ENCODE assay signal across 7 mouse cellular contexts in genomic region chr11:97819102-97819501, GRCm38 (mm10). TPM values are rescaled to one million over a fixed set of nuclear protein-coding genes. Genes with fewer than 3 reads are reported as not detected.
DNase-seq lines count a peak whose midpoint lies in the region; ATAC-seq and TF ChIP-seq lines count a peak whose summit lies in the region.

No protein-coding gene starts in this region.

- peak overlapping the region; percentile 68 for H3K27ac ChIP-seq in lung, embryonic 14.5 days (ENCODE audit: low read depth)
- H3K27ac ChIP-seq in forebrain, embryonic 13.5 days, result peak overlapping the region; percentile 78
- H3K27ac ChIP-seq in limb, embryonic 15.5 days, result peak overlapping the region; percentile 38; the same call in 1 of the 2 replicates
- peak overlapping the region; percentile 73 for H3K27ac ChIP-seq in stomach, embryonic 16.5 days (ENCODE audit: low read length)

- no peak for ATAC-seq in lung, embryonic 14.5 days (ENCODE audit: insufficient read depth)
- ATAC-seq in forebrain, embryonic 13.5 days, result no peak
- ATAC-seq in limb, embryonic 15.5 days (ENCODE audit: insufficient number of reproducible peaks, low FRiP score, low TSS enrichment, low read depth), result no peak
- ATAC-seq in stomach, embryonic 16.5 days (ENCODE audit: insufficient read depth, low FRiP score), result no peak

- H3K27me3 ChIP-seq in lung, embryonic 14.5 days (ENCODE audit: insufficient read depth, low read length), result no peaks in the 10 kb centered on the region
- no peaks in the 10 kb centered on the region for H3K27me3 ChIP-seq in forebrain, embryonic 13.5 days
- no peaks in the 10 kb centered on the region for H3K27me3 ChIP-seq in limb, embryonic 15.5 days
- no peaks in the 10 kb centered on the region for H3K27me3 ChIP-seq in stomach, embryonic 16.5 days (ENCODE audit: control insufficient read depth, insufficient read depth, low read length)

- no peak overlapping the region; the same call in 1 of the 2 replicates for H3K4me2 ChIP-seq in lung, embryonic 14.5 days
- no peak overlapping the region for H3K4me2 ChIP-seq in forebrain, embryonic 13.5 days
- H3K4me2 ChIP-seq in limb, embryonic 15.5 days, result no peak overlapping the region
- H3K4me2 ChIP-seq in stomach, embryonic 16.5 days (ENCODE audit: low read depth, low read length), result no peak overlapping the region

- H3K9me3 ChIP-seq in lung, embryonic 14.5 days (ENCODE audit: low read depth, low read length), result no peaks in the 10 kb centered on the region
- H3K9me3 ChIP-seq in forebrain, embryonic 13.5 days (replicated peaks), result no peaks in the 10 kb centered on the region
- H3K9me3 ChIP-seq in limb, embryonic 15.5 days, result no peaks in the 10 kb centered on the region
- no peaks in the 10 kb centered on the region for H3K9me3 ChIP-seq in stomach, embryonic 16.5 days (replicated peaks; ENCODE audit: control insufficient read depth, low read length)

- no peak for TF ChIP-seq CTCF in lung, embryonic 14.5 days (IDR thresholded peaks at IDR 0.05; ENCODE audit: low read depth)

- 46% methylated on average over 4 of the region's 4 CpGs for WGBS in lung, embryonic 14.5 days
- WGBS in forebrain, embryonic 13.5 days, result 38% methylated on average over 4 of the region's 4 CpGs
- 61% methylated on average over 4 of the region's 4 CpGs for WGBS in limb, embryonic 15.5 days
- WGBS in stomach, embryonic 16.5 days, result 62% methylated on average over 4 of the region's 4 CpGs

- no peak overlapping the region for H3K9ac ChIP-seq in lung, embryonic 14.5 days
- H3K9ac ChIP-seq in forebrain, embryonic 13.5 days, result peak overlapping the region; percentile 55
- no peak overlapping the region for H3K9ac ChIP-seq in limb, embryonic 15.5 days
- peak overlapping the region; percentile 48; the same call in 1 of the 2 replicates for H3K9ac ChIP-seq in stomach, embryonic 16.5 days (ENCODE audit: low read length)

- H3K4me3 ChIP-seq in lung, embryonic 14.5 days (ENCODE audit: low read depth, low read length), result no peak overlapping the region
- H3K4me3 ChIP-seq in forebrain, embryonic 13.5 days, result no peak overlapping the region
- H3K4me3 ChIP-seq in limb, embryonic 15.5 days, result no peak overlapping the region
- no peak overlapping the region for H3K4me3 ChIP-seq in stomach, embryonic 16.5 days (replicated peaks; ENCODE audit: low read length)

- DNase-seq in lung, embryonic 14.5 days, result no peak
- DNase-seq in lung, postnatal 36 days, result no peak
- DNase-seq in natural killer cell, adult 2 months (ENCODE audit: low spot score in 2 of 2), result no peak
- DNase-seq in spleen, postnatal 4 days (ENCODE audit: low spot score in 2 of 2), result no peak

- peaks cover 31% of the 10 kb centered on the region for H3K4me1 ChIP-seq in lung, embryonic 14.5 days (ENCODE audit: insufficient read depth)
- peaks cover 41% of the 10 kb centered on the region for H3K4me1 ChIP-seq in forebrain, embryonic 13.5 days
- H3K4me1 ChIP-seq in limb, embryonic 15.5 days, result peaks cover 48% of the 10 kb centered on the region
- peaks cover 54% of the 10 kb centered on the region for H3K4me1 ChIP-seq in stomach, embryonic 16.5 days (ENCODE audit: control insufficient read depth, insufficient read depth, low read length)

- H3K36me3 ChIP-seq in lung, embryonic 14.5 days (ENCODE audit: insufficient read depth), result peaks cover 75% of the 10 kb centered on the region
- peaks cover 72% of the 10 kb centered on the region for H3K36me3 ChIP-seq in forebrain, embryonic 13.5 days (ENCODE audit: poor library complexity, severe bottlenecking)
- H3K36me3 ChIP-seq in limb, embryonic 15.5 days, result peaks cover 75% of the 10 kb centered on the region
- peaks cover 9% of the 10 kb centered on the region; the same call in 1 of the 2 replicates for H3K36me3 ChIP-seq in stomach, embryonic 16.5 days (ENCODE audit: control insufficient read depth, insufficient read depth, low read length)

RNA-seq across cellular contexts. Expression of gene Lasp1, which starts 20.3 kb away (rescaled TPM):
- polyA plus RNA-seq in lung, embryonic 14.5 days (2014; fragmentation: Nextera tagmentation; extraction: Ambion mirVana), result 110 and 123 TPM in 2 replicates
- polyA plus RNA-seq in forebrain, embryonic 13.5 days (2015; fragmentation: Nextera tagmentation; extraction: Ambion mirVana), result 95.3 and 109 TPM in 2 replicates
- polyA plus RNA-seq in limb, embryonic 15.5 days (2015; fragmentation: Nextera tagmentation; extraction: Ambion mirVana), result 128 and 131 TPM in 2 replicates
- 130 and 143 TPM in 2 replicates for polyA plus RNA-seq in stomach, embryonic 16.5 days (2015; fragmentation: Nextera tagmentation; extraction: Ambion mirVana)

RNA-seq across cellular contexts. Expression of gene B230217C12Rik, which starts 21.5 kb away (rescaled TPM):
- 6.1 and 6.8 TPM in 2 replicates for polyA plus RNA-seq in lung, embryonic 14.5 days (2014; fragmentation: Nextera tagmentation; extraction: Ambion mirVana)
- 17.4 and 18.7 TPM in 2 replicates for polyA plus RNA-seq in forebrain, embryonic 13.5 days (2015; fragmentation: Nextera tagmentation; extraction: Ambion mirVana)
- polyA plus RNA-seq in limb, embryonic 15.5 days (2015; fragmentation: Nextera tagmentation; extraction: Ambion mirVana), result 4.5 and 5.3 TPM in 2 replicates
- 3.7 and 3.8 TPM in 2 replicates for polyA plus RNA-seq in stomach, embryonic 16.5 days (2015; fragmentation: Nextera tagmentation; extraction: Ambion mirVana)

RNA-seq across cellular contexts. Expression of gene Rpl23, which starts 36.9 kb away (rescaled TPM):
- polyA plus RNA-seq in lung, embryonic 14.5 days (2014; fragmentation: Nextera tagmentation; extraction: Ambion mirVana), result 663 and 721 TPM in 2 replicates
- polyA plus RNA-seq in forebrain, embryonic 13.5 days (2015; fragmentation: Nextera tagmentation; extraction: Ambion mirVana), result 386 and 461 TPM in 2 replicates
- polyA plus RNA-seq in limb, embryonic 15.5 days (2015; fragmentation: Nextera tagmentation; extraction: Ambion mirVana), result 447 and 586 TPM in 2 replicates
- polyA plus RNA-seq in stomach, embryonic 16.5 days (2015; fragmentation: Nextera tagmentation; extraction: Ambion mirVana), result 439 and 586 TPM in 2 replicates

RNA-seq across cellular contexts. Expression of gene 1700001P01Rik, which starts 43.4 kb away (rescaled TPM):
- polyA plus RNA-seq in lung, embryonic 14.5 days (2014; fragmentation: Nextera tagmentation; extraction: Ambion mirVana), result 0.32 TPM in 1 of 2 replicates, not detected in the other
- 0.62 and 0.76 TPM in 2 replicates for polyA plus RNA-seq in forebrain, embryonic 13.5 days (2015; fragmentation: Nextera tagmentation; extraction: Ambion mirVana)
- 0.35 TPM in 1 of 2 replicates, not detected in the other for polyA plus RNA-seq in limb, embryonic 15.5 days (2015; fragmentation: Nextera tagmentation; extraction: Ambion mirVana)
- polyA plus RNA-seq in stomach, embryonic 16.5 days (2015; fragmentation: Nextera tagmentation; extraction: Ambion mirVana), result not detected in 2 replicates

RNA-seq across cellular contexts. Expression of gene Cwc25, which starts 52.7 kb away (rescaled TPM):
- 13.3 and 14.2 TPM in 2 replicates for polyA plus RNA-seq in lung, embryonic 14.5 days (2014; fragmentation: Nextera tagmentation; extraction: Ambion mirVana)
- 18.0 and 20.1 TPM in 2 replicates for polyA plus RNA-seq in forebrain, embryonic 13.5 days (2015; fragmentation: Nextera tagmentation; extraction: Ambion mirVana)
- polyA plus RNA-seq in limb, embryonic 15.5 days (2015; fragmentation: Nextera tagmentation; extraction: Ambion mirVana), result 17.3 and 19.1 TPM in 2 replicates
- 15.0 and 16.3 TPM in 2 replicates for polyA plus RNA-seq in stomach, embryonic 16.5 days (2015; fragmentation: Nextera tagmentation; extraction: Ambion mirVana)

Comparison
In these comparisons a context has a peak if more than half of its experiments do, and no peak if none do; other contexts are left out.
1. H3K9ac ChIP-seq: peak in forebrain, embryonic 13.5 days (single experiment) and stomach, embryonic 16.5 days (single experiment); none in lung, embryonic 14.5 days (single experiment) and limb, embryonic 15.5 days (single experiment).
2. Peak in every context shown above with its lines, with median percentiles within 50 percentile points of each other: H3K27ac ChIP-seq.